Mouse (Mus musculus) neutrophil, adult 5-6 weeks (primary cell): Measurements from ENCODE around the gene Rbm17. TPM values are rescaled to one million over a fixed set of nuclear protein-coding genes. Genes with fewer than 3 reads are reported as not detected.
"Not testable (repeated sequence)": the region's sequence is repeated elsewhere in the genome, so short reads cannot be mapped to it uniquely, and the experiment has no call there.

Experiments
- ATAC-seq: fragments of 151-379, 151-347 bp; 2 replicates; pipeline ENCODE4 v1.8.0; 2017; ENCODE audit warnings: mild to moderate bottlenecking, moderate TSS enrichment; ENCODE audit not compliant: insufficient number of reproducible peaks, poor library complexity, low FRiP score, severe bottlenecking; ENCODE audit errors: extremely low read depth
- total RNA-seq: library from RNA; stranded (forward); fragments of 200-1000 nt; gene quantifications from 2 replicates; pipeline ENCODE4 v1.2.3, GENCODE M21; 2017

The Rbm17 gene
- total RNA-seq, 1 experiment from 2014 or later: 144 TPM

- peak; percentile 32 for ATAC-seq
Measured at GRCm38 (mm10) chr2:11552966-11553451, 50.9 kb downstream of the Rbm17 start.

- 0 out of 2 replicates have a peak, but pooled peaks have one; percentile 4 for ATAC-seq
Measured at GRCm38 (mm10) chr2:11552297-11552821, 51.6 kb downstream of the Rbm17 start.

GRCm38 (mm10) chr2:11551726-11552125 is 52.2 kb downstream of the Rbm17 start:
- ATAC-seq: no peak

GRCm38 (mm10) chr2:11548508-11548907 is 55.4 kb downstream of the Rbm17 start:
- ATAC-seq: no peak

GRCm38 (mm10) chr2:11547609-11548008 is 56.3 kb downstream of the Rbm17 start:
- ATAC-seq: peak; percentile 63

- ATAC-seq: no peak
Measured at GRCm38 (mm10) chr2:11546091-11546490, 57.9 kb downstream of the Rbm17 start.

- ATAC-seq: no peak
Measured at GRCm38 (mm10) chr2:11545380-11545779, 58.6 kb downstream of the Rbm17 start.

GRCm38 (mm10) chr2:11544342-11544741 is 59.6 kb downstream of the Rbm17 start:
- no peak for ATAC-seq

- no peak for ATAC-seq
Measured at GRCm38 (mm10) chr2:11543158-11543557, 60.8 kb downstream of the Rbm17 start.

GRCm38 (mm10) chr2:11542640-11543039 is 61.3 kb downstream of the Rbm17 start:
- ATAC-seq: peak; percentile 83

- ATAC-seq: no peak
Measured at GRCm38 (mm10) chr2:11542121-11542520, 61.8 kb downstream of the Rbm17 start.

GRCm38 (mm10) chr2:11541528-11541927 is 62.4 kb downstream of the Rbm17 start:
- not testable (repeated sequence) for ATAC-seq

- ATAC-seq: no peak
Measured at GRCm38 (mm10) chr2:11535966-11536365, 68.0 kb downstream of the Rbm17 start.

Other genes with a start within 250 kb of the Rbm17 start
- gene Pfkfb3, start 50.1 kb downstream of the Rbm17 start, total RNA-seq: 46.0 TPM in 2 replicates
- gene Gm17490, start 22.1 kb upstream of the Rbm17 start, total RNA-seq: not detected in 2 replicates
- 2.3 and 3.0 TPM in 2 replicates for gene Il2ra, start 38.7 kb upstream of the Rbm17 start, total RNA-seq
- gene Il15ra, start 101.1 kb upstream of the Rbm17 start, total RNA-seq: 12.1 and 14.4 TPM in 2 replicates
- gene Fbh1, start 173.4 kb upstream of the Rbm17 start, total RNA-seq: 106 and 119 TPM in 2 replicates
- 82.4 and 98.9 TPM in 2 replicates for gene Ankrd16, start 173.7 kb upstream of the Rbm17 start, total RNA-seq